Mouse (Mus musculus) testis, postnatal 10 days (tissue): Measurements from ENCODE around the gene Usp3.

ENCODE experiments used
- DNase-seq: peaks from one replicate; pipeline ENCODE4 v3.0.0; 2021; ENCODE audit warnings: low spot score

Gene Usp3

GRCm38 (mm10) chr9:66592708-66593612 lies at the start of gene Usp3:
Gene Usp3 (minus strand): TSS chr9:66593142.
- peak; percentile 99 for DNase-seq

GRCm38 (mm10) chr9:66640491-66640890 lies 47.5 kb upstream of the Usp3 start:
- DNase-seq: no peak

GRCm38 (mm10) chr9:66639626-66640025 lies 46.7 kb upstream of the Usp3 start:
- DNase-seq: no peak

GRCm38 (mm10) chr9:66632441-66632840 lies 39.5 kb upstream of the Usp3 start:
- DNase-seq: no peak

GRCm38 (mm10) chr9:66630931-66631330 lies 38.0 kb upstream of the Usp3 start:
- DNase-seq: no peak

GRCm38 (mm10) chr9:66626661-66627060 lies 33.7 kb upstream of the Usp3 start:
- peak; percentile 67 for DNase-seq

- DNase-seq: no peak
Measured at GRCm38 (mm10) chr9:66625974-66626530, 33.1 kb upstream of the Usp3 start.

- DNase-seq: no peak
Measured at GRCm38 (mm10) chr9:66624873-66625272, 31.9 kb upstream of the Usp3 start.

GRCm38 (mm10) chr9:66623627-66624026 lies 30.7 kb upstream of the Usp3 start:
- DNase-seq: no peak

- DNase-seq: peak; percentile 77
Measured at GRCm38 (mm10) chr9:66620581-66620981, 27.6 kb upstream of the Usp3 start.

- no peak for DNase-seq
Measured at GRCm38 (mm10) chr9:66620055-66620454, 27.1 kb upstream of the Usp3 start.

- no peak for DNase-seq
Measured at GRCm38 (mm10) chr9:66617812-66618211, 24.9 kb upstream of the Usp3 start.

- no peak for DNase-seq
Measured at GRCm38 (mm10) chr9:66616858-66617257, 23.9 kb upstream of the Usp3 start.

GRCm38 (mm10) chr9:66615141-66615540 lies 22.2 kb upstream of the Usp3 start:
- DNase-seq: no peak

- DNase-seq: no peak
Measured at GRCm38 (mm10) chr9:66614547-66614946, 21.6 kb upstream of the Usp3 start.

- no peak for DNase-seq
Measured at GRCm38 (mm10) chr9:66613667-66614066, 20.7 kb upstream of the Usp3 start.

GRCm38 (mm10) chr9:66611478-66612093 lies 18.6 kb upstream of the Usp3 start:
- DNase-seq: peak; percentile 95

GRCm38 (mm10) chr9:66608817-66609345 lies 15.9 kb upstream of the Usp3 start:
- no peak for DNase-seq

- peak; percentile 47 for DNase-seq
Measured at GRCm38 (mm10) chr9:66606851-66607250, 13.9 kb upstream of the Usp3 start.

- DNase-seq: peak; percentile 75
Measured at GRCm38 (mm10) chr9:66605876-66606750, 13.2 kb upstream of the Usp3 start.

GRCm38 (mm10) chr9:66604349-66605206 lies 11.6 kb upstream of the Usp3 start:
- DNase-seq: peak; percentile 34
